Mouse (Mus musculus) frontal cortex, postnatal 10 days (tissue): ENCODE data around the gene Gm853.
A peak's percentile ranks its signal among the peaks of the same experiment; 100 is the strongest.

Source experiments
- DNase-seq, 2 experiments: peaks; one replicate each; pipeline ENCODE4 v3.0.0; 2022; ENCODE audit warnings: low spot score in 2 of 2, mixed read lengths in 1 of 2

The Gm853 gene

GRCm38 (mm10) chr4:130174335-130175031, 47.7 kb downstream of the Gm853 start:
- DNase-seq: no peak

- no peak for DNase-seq
These were observed 48.3 kb downstream of the Gm853 start for GRCm38 (mm10) chr4:130173911-130174311.

GRCm38 (mm10) chr4:130173060-130173822, 49.0 kb downstream of the Gm853 start:
- no peak for DNase-seq

- no peak for DNase-seq
These were observed 50.0 kb downstream of the Gm853 start for GRCm38 (mm10) chr4:130171951-130172765.

- DNase-seq: no peak
These were observed 51.8 kb downstream of the Gm853 start for GRCm38 (mm10) chr4:130170362-130170761.

DNA sequence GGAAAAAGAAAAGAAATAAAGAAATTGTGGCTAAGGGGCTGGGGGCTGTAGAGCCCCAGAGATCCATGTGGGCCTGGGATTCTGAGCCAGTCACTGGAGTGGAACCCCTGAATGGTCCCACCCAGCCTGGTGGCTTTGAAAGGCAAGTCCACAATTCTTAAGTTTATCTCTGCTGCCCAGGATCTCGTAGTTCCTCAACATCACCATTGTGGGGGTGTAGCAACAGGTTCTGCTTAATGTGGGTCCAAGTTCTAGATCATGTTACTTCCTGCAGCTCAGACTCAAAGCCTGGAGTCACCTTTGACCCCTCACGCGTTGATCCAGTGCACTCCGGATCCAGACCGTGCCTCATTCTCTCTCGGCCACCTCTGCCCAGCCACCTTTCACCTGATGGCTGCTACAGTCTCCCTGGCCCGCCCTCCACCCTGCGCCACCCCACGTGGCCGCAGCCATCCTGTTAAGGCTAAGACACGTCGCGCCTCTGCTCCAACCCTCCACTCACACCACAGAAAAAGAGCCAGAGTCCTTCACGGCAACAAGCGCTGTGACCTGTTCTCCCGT, 52.7 kb downstream of the Gm853 start:
- DNase-seq: no peak

- DNase-seq: peak in 1 of 2 experiments; percentile 50
These were observed 53.7 kb downstream of the Gm853 start for GRCm38 (mm10) chr4:130168280-130169183.

- no peak for DNase-seq
These were observed 54.4 kb downstream of the Gm853 start for GRCm38 (mm10) chr4:130167814-130168213.

GRCm38 (mm10) chr4:130167321-130167720, 54.9 kb downstream of the Gm853 start:
- no peak for DNase-seq

DNA sequence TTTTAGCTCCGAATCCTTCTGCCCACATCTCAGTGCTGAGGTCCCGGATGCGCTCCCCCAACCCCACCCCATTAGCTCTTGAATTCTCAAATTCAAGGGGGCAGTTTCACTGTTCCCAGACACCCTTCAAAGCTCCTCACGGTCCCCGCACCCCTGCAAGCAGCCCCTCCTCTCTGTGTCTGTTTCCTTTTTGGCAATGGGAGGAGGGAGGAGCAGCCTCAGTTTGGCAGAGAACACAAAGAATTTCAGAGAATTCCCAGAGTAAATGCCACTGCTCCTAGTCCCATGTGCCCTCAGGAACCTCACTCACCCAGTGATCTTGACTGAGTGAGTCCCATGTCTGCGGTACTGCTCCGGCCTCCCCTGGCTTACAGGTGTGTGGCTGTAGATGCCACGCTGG, 55.6 kb downstream of the Gm853 start:
- DNase-seq: no peak

- no peak for DNase-seq
These were observed 56.1 kb downstream of the Gm853 start for GRCm38 (mm10) chr4:130166061-130166460.

DNA sequence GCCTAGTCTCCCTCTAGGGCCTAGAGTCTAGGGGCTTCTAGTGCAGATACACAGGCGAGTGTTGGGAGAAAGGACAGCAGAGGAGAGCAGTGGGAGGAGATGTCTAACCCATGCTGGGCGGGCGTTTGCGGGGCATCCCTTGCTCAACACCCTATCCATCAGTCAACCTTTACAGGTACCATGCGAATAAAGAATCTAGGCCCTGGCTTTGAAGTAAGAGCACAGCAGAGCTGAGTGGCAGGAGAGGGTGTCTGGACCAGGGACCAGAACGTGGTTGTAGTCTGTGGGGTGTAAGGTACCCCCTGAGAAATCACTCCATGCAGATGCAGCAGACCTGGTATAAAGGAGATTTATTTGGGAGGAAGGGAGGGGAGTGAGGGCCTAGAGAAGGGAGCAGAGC, 58.1 kb downstream of the Gm853 start:
- DNase-seq: no peak

DNA sequence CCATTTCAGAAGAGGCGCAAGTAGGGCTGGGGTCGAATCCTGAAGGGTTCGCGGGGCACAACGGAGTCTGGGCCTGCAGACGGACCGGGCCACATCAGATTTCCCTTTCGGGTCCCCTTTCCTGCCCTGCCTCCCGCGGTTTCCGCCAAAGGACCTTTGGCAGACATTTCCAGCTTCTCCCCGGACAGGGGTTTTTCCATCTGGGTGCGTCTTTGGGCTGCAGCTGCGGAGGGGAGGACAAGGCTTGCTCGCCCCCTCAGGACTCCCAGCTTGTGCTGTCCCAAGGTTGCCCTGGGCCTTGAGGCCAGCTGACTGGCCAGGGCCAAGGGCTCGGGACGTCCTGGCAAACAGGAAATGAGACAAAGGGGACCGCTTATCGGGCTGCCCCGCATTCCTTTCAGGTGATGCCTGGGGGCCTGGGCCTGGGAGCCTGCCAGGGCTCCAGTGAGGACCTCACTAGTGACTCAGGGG, 58.8 kb downstream of the Gm853 start:
- DNase-seq: no peak

DNA sequence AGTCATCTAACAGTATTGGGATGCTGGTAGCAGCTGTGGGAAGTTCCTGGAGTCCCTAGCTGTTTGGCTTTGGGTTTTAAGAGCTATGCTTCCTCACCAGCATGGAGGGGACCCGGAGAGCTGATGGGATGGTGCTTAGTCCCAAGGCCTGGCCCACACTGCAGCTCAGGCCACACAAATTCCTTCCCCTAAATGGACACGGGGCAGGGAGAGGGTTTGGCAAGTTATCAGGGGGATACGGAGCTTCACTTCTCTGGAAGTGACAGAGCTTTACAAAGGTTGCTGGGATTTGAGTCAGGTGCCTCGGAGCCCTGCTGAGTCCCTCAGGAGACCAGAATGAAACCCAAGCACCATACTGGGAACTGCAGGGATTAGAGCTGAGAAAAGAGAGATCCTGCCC, 60.9 kb downstream of the Gm853 start:
- no peak for DNase-seq
